Comparison of ENCODE assay signal across 7 mouse cellular contexts in genomic region chrX:13282089-13282850, GRCm38 (mm10). TPM values are rescaled to one million over a fixed set of nuclear protein-coding genes. Genes with fewer than 3 reads are reported as not detected.
DNase-seq lines count a peak whose midpoint lies in the region; ATAC-seq and TF ChIP-seq lines count a peak whose summit lies in the region.

No protein-coding gene starts in this region.

- WGBS in lung, postnatal 0 days: 5% methylated on average over 16 of the region's 16 CpGs
- WGBS in embryonic facial prominence, embryonic 11.5 days: 13% methylated on average over 16 of the region's 16 CpGs
- 16% methylated on average over 16 of the region's 16 CpGs for WGBS in intestine, embryonic 15.5 days
- 9% methylated on average over 16 of the region's 16 CpGs for WGBS in neural tube, embryonic 13.5 days

- no peak for TF ChIP-seq CTCF in lung, postnatal 0 days (IDR thresholded peaks at IDR 0.05)

- peak overlapping the region; percentile 91 for H3K4me3 ChIP-seq in lung, postnatal 0 days (ENCODE audit: low read depth, low read length)
- H3K4me3 ChIP-seq in embryonic facial prominence, embryonic 11.5 days (ENCODE audit: low read depth, low read length): peak overlapping the region; percentile 63
- peak overlapping the region; percentile 82 for H3K4me3 ChIP-seq in intestine, embryonic 15.5 days (replicated peaks)
- peak overlapping the region; percentile 84 for H3K4me3 ChIP-seq in neural tube, embryonic 13.5 days

- H3K27ac ChIP-seq in lung, postnatal 0 days (ENCODE audit: low read length): peak overlapping the region; percentile 99
- H3K27ac ChIP-seq in embryonic facial prominence, embryonic 11.5 days (replicated peaks; ENCODE audit: low read depth, low read length): peak overlapping the region; percentile 86; the same call in 1 of the 2 replicates
- H3K27ac ChIP-seq in intestine, embryonic 15.5 days: peak overlapping the region; percentile 98
- peak overlapping the region; percentile 99 for H3K27ac ChIP-seq in neural tube, embryonic 13.5 days (replicated peaks)

- H3K4me1 ChIP-seq in lung, postnatal 0 days (ENCODE audit: insufficient read depth, low read depth, low read length): no peaks in the 10 kb centered on the region
- no peaks in the 10 kb centered on the region for H3K4me1 ChIP-seq in embryonic facial prominence, embryonic 11.5 days (ENCODE audit: control insufficient read depth, insufficient read depth, low read length)
- no peaks in the 10 kb centered on the region for H3K4me1 ChIP-seq in intestine, embryonic 15.5 days (replicated peaks)
- H3K4me1 ChIP-seq in neural tube, embryonic 13.5 days (replicated peaks): peaks cover 38% of the 10 kb centered on the region

- peak overlapping the region; percentile 99 for H3K9ac ChIP-seq in lung, postnatal 0 days (replicated peaks; ENCODE audit: low read depth)
- H3K9ac ChIP-seq in embryonic facial prominence, embryonic 11.5 days (replicated peaks; ENCODE audit: low read length): peak overlapping the region; percentile 87
- peak overlapping the region; percentile 98 for H3K9ac ChIP-seq in intestine, embryonic 15.5 days
- H3K9ac ChIP-seq in neural tube, embryonic 13.5 days: peak overlapping the region; percentile 99

- no peak for TF ChIP-seq EP300 in lung, postnatal 0 days (IDR thresholded peaks at IDR 0.05)

- no peaks in the 10 kb centered on the region for H3K27me3 ChIP-seq in lung, postnatal 0 days (replicated peaks; ENCODE audit: insufficient read depth, low read length)
- H3K27me3 ChIP-seq in embryonic facial prominence, embryonic 11.5 days (ENCODE audit: control insufficient read depth, insufficient read depth, low read length): no peaks in the 10 kb centered on the region
- no peaks in the 10 kb centered on the region for H3K27me3 ChIP-seq in intestine, embryonic 15.5 days (replicated peaks)
- no peaks in the 10 kb centered on the region for H3K27me3 ChIP-seq in neural tube, embryonic 13.5 days

- no peak for DNase-seq in lung, postnatal 0 days (ENCODE audit: low spot score)
- DNase-seq in lung, adult 18-20 months: no peak
- no peak for DNase-seq in embryonic facial prominence, embryonic 11.5 days (ENCODE audit: low spot score)
- no peak for DNase-seq in right cerebral cortex, postnatal 4 days
- DNase-seq in urinary bladder, postnatal 10 days (ENCODE audit: low spot score): no peak

- H3K4me2 ChIP-seq in lung, postnatal 0 days (replicated peaks; ENCODE audit: low read depth, low read length): peak overlapping the region; percentile 68
- H3K4me2 ChIP-seq in embryonic facial prominence, embryonic 11.5 days (ENCODE audit: low read depth, low read length): peak overlapping the region; percentile 33
- peak overlapping the region; percentile 59 for H3K4me2 ChIP-seq in intestine, embryonic 15.5 days (replicated peaks)
- peak overlapping the region; percentile 81 for H3K4me2 ChIP-seq in neural tube, embryonic 13.5 days

- ATAC-seq in lung, postnatal 0 days: no peak
- no peak for ATAC-seq in embryonic facial prominence, embryonic 11.5 days (replicated peaks; ENCODE audit: insufficient number of reproducible peaks, low FRiP score, low TSS enrichment, low read depth)
- ATAC-seq in intestine, embryonic 15.5 days: no peak
- no peak for ATAC-seq in neural tube, embryonic 13.5 days (ENCODE audit: low read depth)

- no peaks in the 10 kb centered on the region for H3K9me3 ChIP-seq in lung, postnatal 0 days (ENCODE audit: low read length)
- no peaks in the 10 kb centered on the region for H3K9me3 ChIP-seq in embryonic facial prominence, embryonic 11.5 days (replicated peaks; ENCODE audit: control insufficient read depth, low read length)
- no peaks in the 10 kb centered on the region for H3K9me3 ChIP-seq in intestine, embryonic 15.5 days
- no peaks in the 10 kb centered on the region for H3K9me3 ChIP-seq in neural tube, embryonic 13.5 days

- H3K36me3 ChIP-seq in lung, postnatal 0 days (ENCODE audit: insufficient read depth, low read length): peaks cover 4% of the 10 kb centered on the region; the same call in 1 of the 2 replicates
- no peaks in the 10 kb centered on the region; the same call in 1 of the 2 replicates for H3K36me3 ChIP-seq in embryonic facial prominence, embryonic 11.5 days (replicated peaks; ENCODE audit: control insufficient read depth, insufficient read depth, low read depth, low read length)
- H3K36me3 ChIP-seq in intestine, embryonic 15.5 days: no peaks in the 10 kb centered on the region
- peaks cover 22% of the 10 kb centered on the region for H3K36me3 ChIP-seq in neural tube, embryonic 13.5 days

RNA-seq across cellular contexts. Expression of gene Ddx3x, which starts 1.5 kb away (rescaled TPM):
- 81.8 and 85.2 TPM in 2 replicates for polyA plus RNA-seq in lung, postnatal 0 days (2015; fragmentation: Nextera tagmentation; extraction: Ambion mirVana)
- 196 and 219 TPM in 2 replicates for polyA plus RNA-seq in embryonic facial prominence, embryonic 11.5 days (2014; fragmentation: Nextera tagmentation; extraction: Ambion mirVana)
- polyA plus RNA-seq in intestine, embryonic 15.5 days (2015; fragmentation: Nextera tagmentation; extraction: Ambion mirVana): 112 and 128 TPM in 2 replicates
- polyA plus RNA-seq in neural tube, embryonic 13.5 days (2015; fragmentation: Nextera tagmentation; extraction: Ambion mirVana): 107 and 114 TPM in 2 replicates
